Mouse (Mus musculus): ENCODE data around the gene Fnip1. TPM values are rescaled to one million over a fixed set of nuclear protein-coding genes. Genes with fewer than 3 reads are reported as not detected.
"Not testable (repeated sequence)": the region's sequence is repeated elsewhere in the genome, so short reads cannot be mapped to it uniquely, and the experiment has no call there.

Fnip1 gene
- 10 to 100 TPM; 22.1 to 38.2 TPM for total RNA-seq (2021)
- long read RNA-seq, experiment 1, full-length matches to known transcripts, result 1 of 1 reads
- long read RNA-seq, experiment 1, partial matches to known transcripts, result 0 of 1 reads
- long read RNA-seq, experiment 1, other reads (novel, unspliced or antisense), result 0 of 1 reads
- long read RNA-seq, experiment 2, full-length matches to known transcripts, result 4 of 9 reads
- long read RNA-seq, experiment 2, partial matches to known transcripts, result 3 of 9 reads
- long read RNA-seq, experiment 2, other reads (novel, unspliced or antisense), result 2 of 9 reads

GRCm38 (mm10) chr11:54437823-54438337 is at the start of gene Fnip1:
TSS of gene Fnip1 (plus strand) at chr11:54438199.
- peak; percentile 95 for DNase-seq

GRCm38 (mm10) chr11:54390386-54390785 is 47.6 kb upstream of the Fnip1 start:
- DNase-seq, result no peak

GRCm38 (mm10) chr11:54391326-54391725 is 46.7 kb upstream of the Fnip1 start:
- no peak for DNase-seq

GRCm38 (mm10) chr11:54396686-54397085 is 41.3 kb upstream of the Fnip1 start:
- DNase-seq, result no peak

GRCm38 (mm10) chr11:54398058-54398457 is 39.9 kb upstream of the Fnip1 start:
- no peak for DNase-seq

GRCm38 (mm10) chr11:54400803-54401202 is 37.2 kb upstream of the Fnip1 start:
- DNase-seq, result not testable (repeated sequence)

GRCm38 (mm10) chr11:54404885-54405284 is 33.1 kb upstream of the Fnip1 start:
- no peak for DNase-seq

GRCm38 (mm10) chr11:54406930-54407546 is 31.0 kb upstream of the Fnip1 start:
- DNase-seq, result no peak

GRCm38 (mm10) chr11:54410612-54411011 is 27.4 kb upstream of the Fnip1 start:
- no peak for DNase-seq

- peak; percentile 11 for DNase-seq
These were observed 25.0 kb upstream of the Fnip1 start for GRCm38 (mm10) chr11:54413017-54413416.

GRCm38 (mm10) chr11:54423007-54423406 is 15.0 kb upstream of the Fnip1 start:
- DNase-seq, result no peak

- no peak for DNase-seq
These were observed 11.7 kb upstream of the Fnip1 start for GRCm38 (mm10) chr11:54426267-54426666.

- DNase-seq, result no peak
These were observed 10.9 kb upstream of the Fnip1 start for GRCm38 (mm10) chr11:54427138-54427537.

GRCm38 (mm10) chr11:54427695-54428352 is 10.2 kb upstream of the Fnip1 start:
- no peak for DNase-seq

GRCm38 (mm10) chr11:54429224-54429623 is 8.8 kb upstream of the Fnip1 start:
- DNase-seq, result no peak

GRCm38 (mm10) chr11:54435797-54436196 is 2.2 kb upstream of the Fnip1 start:
- DNase-seq, result no peak

GRCm38 (mm10) chr11:54437310-54437822 is 633 bp upstream of the Fnip1 start:
- DNase-seq, result no peak

- no peak for DNase-seq
These were observed 375 bp downstream of the Fnip1 start for GRCm38 (mm10) chr11:54438366-54438781.

GRCm38 (mm10) chr11:54438991-54439690 is 1.1 kb downstream of the Fnip1 start:
- DNase-seq, result no peak

GRCm38 (mm10) chr11:54439691-54440029 is 1.7 kb downstream of the Fnip1 start:
- DNase-seq, result no peak

GRCm38 (mm10) chr11:54450757-54451156 is 12.8 kb downstream of the Fnip1 start:
- not testable (repeated sequence) for DNase-seq

- no peak for DNase-seq
These were observed 16.5 kb downstream of the Fnip1 start for GRCm38 (mm10) chr11:54454516-54454915.
